In the genomic region with DNA sequence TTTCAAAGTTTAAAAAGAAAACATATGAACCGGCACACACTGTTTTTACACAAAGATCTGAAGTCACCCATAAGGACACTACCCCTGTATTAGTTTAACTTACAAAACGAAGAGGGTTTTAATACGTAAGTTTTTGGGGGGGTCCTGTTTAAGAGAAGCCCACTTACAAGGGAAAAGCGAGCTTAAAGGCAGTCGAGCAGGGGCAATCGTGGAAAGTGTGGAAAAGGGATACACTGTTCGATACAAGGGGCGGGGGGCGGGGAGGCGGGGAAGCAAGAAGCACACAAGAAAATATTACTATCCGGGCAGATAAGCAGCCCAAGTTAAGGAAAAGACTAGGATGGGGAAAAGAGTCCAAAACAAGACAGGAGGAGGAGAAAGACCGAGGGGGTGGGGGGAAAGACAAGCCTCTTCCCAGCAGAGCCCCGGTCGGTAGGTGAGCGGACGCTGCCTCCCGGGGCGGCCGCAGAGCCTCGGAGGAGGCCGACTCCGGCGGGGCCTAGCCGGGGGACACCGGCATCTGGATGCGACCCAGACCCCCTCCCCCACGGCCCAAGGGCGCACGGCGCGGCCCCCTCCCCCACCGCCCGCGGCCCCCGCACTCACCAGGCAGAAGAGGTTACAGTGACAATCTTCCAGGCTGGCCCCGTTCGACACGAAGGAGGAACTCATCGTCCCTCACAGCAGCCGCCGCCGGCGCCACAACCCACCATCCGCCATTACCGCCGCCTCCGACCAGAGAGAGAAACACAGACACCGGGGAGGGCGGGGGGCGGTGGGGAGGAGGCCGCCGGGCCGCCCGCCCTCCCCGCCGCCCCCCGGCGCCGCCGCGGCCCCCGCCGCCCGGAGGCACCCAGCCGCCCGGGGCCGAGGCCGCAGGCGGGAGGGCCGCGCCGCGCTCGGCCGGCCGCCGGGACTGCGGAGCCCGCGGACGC, we compare ENCODE assay signal across 8 mouse cellular contexts. TPM values are rescaled to one million over a fixed set of nuclear protein-coding genes. Genes with fewer than 3 reads are reported as not detected.
A peak's percentile ranks its signal among the peaks of the same experiment; 100 is the strongest.
DNase-seq lines count a peak whose midpoint lies in the region; ATAC-seq and TF ChIP-seq lines count a peak whose summit lies in the region.

A gene (minus strand): TSS at position 749 of the 935 bp plus-strand sequence.

- no peak for ATAC-seq in erythroid progenitor cell, adult 5-6 weeks (replicated peaks; ENCODE audit: low FRiP score, poor library complexity, severe bottlenecking)
- peak; percentile 62 for ATAC-seq in heart, embryonic 14.5 days (ENCODE audit: insufficient number of reproducible peaks, insufficient read depth, low FRiP score, low read depth)
- peak; percentile 40 for ATAC-seq in liver, embryonic 16.5 days (ENCODE audit: low read depth)
- ATAC-seq in neural tube, embryonic 12.5 days (ENCODE audit: low FRiP score, low read depth), result peak; percentile 63
- ATAC-seq in stomach, postnatal 0 days (ENCODE audit: low FRiP score, low TSS enrichment), result peak; percentile 41

- WGBS in heart, embryonic 14.5 days, result under 1% methylated on average over 70 of the region's 81 CpGs
- under 1% methylated on average over 76 of the region's 81 CpGs for WGBS in liver, embryonic 16.5 days (ENCODE audit: insufficient replicate concordance)
- under 1% methylated on average over 81 of the region's 81 CpGs for WGBS in neural tube, embryonic 12.5 days
- under 1% methylated on average over 62 of the region's 81 CpGs for WGBS in stomach, postnatal 0 days

- peak within 1 kb of the TSS; percentile 72 for H3K27ac ChIP-seq in ES-Bruce4 (ENCODE audit: insufficient read depth, low read length)
- peak within 1 kb of the TSS; percentile 99 for H3K27ac ChIP-seq in heart, embryonic 14.5 days (replicated peaks in 1 of 2; ENCODE audit: control insufficient read depth in 1 of 2, insufficient read depth in 1 of 2, low read depth in 2 of 2, low read length in 2 of 2)
- peak within 1 kb of the TSS; percentile 94 for H3K27ac ChIP-seq in liver, embryonic 16.5 days (ENCODE audit: low read length)
- peak within 1 kb of the TSS; percentile 98 for H3K27ac ChIP-seq in neural tube, embryonic 12.5 days
- peak within 1 kb of the TSS; percentile 100 for H3K27ac ChIP-seq in stomach, postnatal 0 days (replicated peaks)

- no peak for TF ChIP-seq POLR2A in ES-Bruce4 (IDR thresholded peaks at IDR 0.05; ENCODE audit: insufficient read depth, low read length)

- no peaks in the 10 kb centered on the region for H3K9me3 ChIP-seq in ES-Bruce4 (replicated peaks; ENCODE audit: control insufficient read depth, insufficient read depth, low read length, poor library complexity, severe bottlenecking)
- no peaks in the 10 kb centered on the region for H3K9me3 ChIP-seq in heart, embryonic 14.5 days (ENCODE audit: control insufficient read depth, low read length)
- H3K9me3 ChIP-seq in liver, embryonic 16.5 days (replicated peaks; ENCODE audit: control insufficient read depth, low read length), result no peaks in the 10 kb centered on the region
- no peaks in the 10 kb centered on the region for H3K9me3 ChIP-seq in neural tube, embryonic 12.5 days
- no peaks in the 10 kb centered on the region for H3K9me3 ChIP-seq in stomach, postnatal 0 days (ENCODE audit: control insufficient read depth, low read length)

- no peaks in the 10 kb centered on the region; the same call in 1 of the 2 replicates for H3K27me3 ChIP-seq in ES-Bruce4 (ENCODE audit: control insufficient read depth, insufficient read depth, low read length, poor library complexity, severe bottlenecking)
- no peaks in the 10 kb centered on the region for H3K27me3 ChIP-seq in heart, embryonic 14.5 days (ENCODE audit: control insufficient read depth, insufficient read depth, low read length)
- no peaks in the 10 kb centered on the region; the same call in 1 of the 2 replicates for H3K27me3 ChIP-seq in liver, embryonic 16.5 days (ENCODE audit: control insufficient read depth, insufficient read depth, low read depth, low read length)
- H3K27me3 ChIP-seq in neural tube, embryonic 12.5 days (replicated peaks), result no peaks in the 10 kb centered on the region
- no peaks in the 10 kb centered on the region for H3K27me3 ChIP-seq in stomach, postnatal 0 days (ENCODE audit: control insufficient read depth, insufficient read depth, low read length)

- H3K9ac ChIP-seq in ES-Bruce4 (ENCODE audit: low read depth, poor library complexity, severe bottlenecking), result peak within 1 kb of the TSS; percentile 83
- H3K9ac ChIP-seq in heart, embryonic 14.5 days (ENCODE audit: low read length), result peak within 1 kb of the TSS; percentile 99
- H3K9ac ChIP-seq in liver, embryonic 16.5 days (ENCODE audit: low read depth, low read length), result peak within 1 kb of the TSS; percentile 97
- peak within 1 kb of the TSS; percentile 96 for H3K9ac ChIP-seq in neural tube, embryonic 12.5 days
- H3K9ac ChIP-seq in stomach, postnatal 0 days (ENCODE audit: low read length), result peak within 1 kb of the TSS; percentile 98

- peak within 1 kb of the TSS; percentile 91 for H3K4me3 ChIP-seq in ES-Bruce4 (ENCODE audit: low read depth, low read length)
- H3K4me3 ChIP-seq in heart, embryonic 14.5 days (ENCODE audit: control insufficient read depth in 1 of 2, insufficient read depth in 1 of 2, low read depth in 1 of 2, low read length in 2 of 2), result peak within 1 kb of the TSS; percentile 93 to 95
- peak within 1 kb of the TSS; percentile 95 for H3K4me3 ChIP-seq in liver, embryonic 16.5 days (ENCODE audit: low read depth, low read length)
- H3K4me3 ChIP-seq in neural tube, embryonic 12.5 days, result peak within 1 kb of the TSS; percentile 94
- peak within 1 kb of the TSS; percentile 98 for H3K4me3 ChIP-seq in stomach, postnatal 0 days (ENCODE audit: low read depth, low read length)

- H3K4me2 ChIP-seq in heart, embryonic 14.5 days (ENCODE audit: low read length), result peak within 1 kb of the TSS; percentile 71
- peak within 1 kb of the TSS; percentile 73 for H3K4me2 ChIP-seq in liver, embryonic 16.5 days (ENCODE audit: low read depth, low read length)
- H3K4me2 ChIP-seq in neural tube, embryonic 12.5 days (replicated peaks), result peak within 1 kb of the TSS; percentile 83
- peak within 1 kb of the TSS; percentile 67 for H3K4me2 ChIP-seq in stomach, postnatal 0 days (replicated peaks; ENCODE audit: low read depth)

- no peak for TF ChIP-seq CTCF in ES-Bruce4 (IDR thresholded peaks at IDR 0.05; ENCODE audit: low read depth, low read length)
- TF ChIP-seq CTCF in stomach, postnatal 0 days (IDR thresholded peaks at IDR 0.05; ENCODE audit: low read depth), result no peak

- H3K4me1 ChIP-seq in ES-Bruce4 (ENCODE audit: control insufficient read depth, insufficient read depth, low read length), result no peaks in the 10 kb centered on the region
- peaks cover 0 to 19% of the 10 kb centered on the region in 2 experiments; a peak in 3 of 4 replicates for H3K4me1 ChIP-seq in heart, embryonic 14.5 days (ENCODE audit: control insufficient read depth in 2 of 2, insufficient read depth in 2 of 2, low read length in 2 of 2)
- H3K4me1 ChIP-seq in liver, embryonic 16.5 days (ENCODE audit: control insufficient read depth, low read depth, low read length), result peaks cover 16% of the 10 kb centered on the region
- peaks cover 23% of the 10 kb centered on the region for H3K4me1 ChIP-seq in neural tube, embryonic 12.5 days
- peaks cover 3% of the 10 kb centered on the region for H3K4me1 ChIP-seq in stomach, postnatal 0 days (replicated peaks; ENCODE audit: control insufficient read depth, insufficient read depth)

- peaks cover 16% of the 10 kb centered on the region for H3K36me3 ChIP-seq in ES-Bruce4 (ENCODE audit: control insufficient read depth, insufficient read depth, low read length, poor library complexity, severe bottlenecking)
- H3K36me3 ChIP-seq in heart, embryonic 14.5 days (ENCODE audit: control insufficient read depth, insufficient read depth, low read length), result peaks cover 23% of the 10 kb centered on the region
- peaks cover 7% of the 10 kb centered on the region for H3K36me3 ChIP-seq in liver, embryonic 16.5 days (ENCODE audit: control insufficient read depth, insufficient read depth)
- H3K36me3 ChIP-seq in neural tube, embryonic 12.5 days, result no peaks in the 10 kb centered on the region; the same call in 1 of the 2 replicates
- no peaks in the 10 kb centered on the region for H3K36me3 ChIP-seq in stomach, postnatal 0 days (ENCODE audit: control insufficient read depth, insufficient read depth, low read length)

- peak; percentile 28 for DNase-seq in c-Kit-negative CD71-positive TER-119-positive erythroid progenitor cells, embryonic 14.5 days (ENCODE audit: low read depth, low spot score)
- DNase-seq in kidney, postnatal 14 days, result peak; percentile 67
- peak; percentile 63 for DNase-seq in stomach, postnatal 0 days (ENCODE audit: low spot score)

- TF ChIP-seq EP300 in ES-Bruce4 (IDR thresholded peaks at IDR 0.05; ENCODE audit: insufficient read depth, low read depth, low read length), result no peak
- no peak for TF ChIP-seq EP300 in stomach, postnatal 0 days (optimal IDR thresholded peaks at IDR 0.05)

RNA-seq across cellular contexts. Expression of the gene that starts here (rescaled TPM):
- 58.7 and 59.2 TPM in 2 replicates for polyA plus RNA-seq in ES-Bruce4 (2011; ENCODE audit: insufficient read depth, insufficient read length, low read depth, missing spikeins)
- 70.8 and 86.1 TPM in 2 replicates for total RNA-seq in erythroid progenitor cell, adult 5-6 weeks (2015; ENCODE audit: low replicate concordance)
- total RNA-seq in erythroid progenitor cell, adult 5-6 weeks (2017; ENCODE audit: low replicate concordance), result 66.0 and 76.8 TPM in 2 replicates
- polyA plus RNA-seq in heart, embryonic 14.5 days (2014; fragmentation: Nextera tagmentation; extraction: Ambion mirVana), result 8.9 and 9.3 TPM in 2 replicates
- 3.0 and 3.5 TPM in 2 replicates for polyA plus RNA-seq in liver, embryonic 16.5 days (2015; fragmentation: Nextera tagmentation; extraction: Ambion mirVana)
- 10.0 and 11.5 TPM in 2 replicates for polyA plus RNA-seq in neural tube, embryonic 12.5 days (2016; fragmentation: Nextera tagmentation; extraction: Ambion mirVana)
- 4.4 TPM in 2 replicates for polyA plus RNA-seq in stomach, postnatal 0 days (2015; fragmentation: Nextera tagmentation; extraction: Ambion mirVana)
